Mouse (Mus musculus) neural tube, embryonic 11.5 days (tissue): ENCODE measurements around the gene Bves. TPM values are rescaled to one million over a fixed set of nuclear protein-coding genes. Genes with fewer than 3 reads are reported as not detected.

Experiments
- ATAC-seq: fragments of 200-750 bp; cut with Nextera tagmentation; 2 replicates; pipeline ENCODE4 v1.8.0; 2017; ENCODE audit warnings: moderate number of reproducible peaks, mild to moderate bottlenecking, moderate TSS enrichment, moderate library complexity; ENCODE audit not compliant: insufficient read depth, low FRiP score, low TSS enrichment
- DNase-seq: peaks from one replicate; pipeline ENCODE4 v3.0.0-alpha.2; 2015; ENCODE audit warnings: low spot score
- H3K27ac ChIP-seq: fragments of 300-500 bp; sonication (generic); 2 replicates; pipeline ENCODE4 v1.5.1; 2014; ENCODE audit warnings: low read depth, mild to moderate bottlenecking, low read length
- H3K27me3 ChIP-seq: fragments of 300-500 bp; sonication (generic); 2 replicates; pipeline ENCODE4 v1.6.1; 2014; ENCODE audit warnings: mild to moderate bottlenecking, low read length, mixed read lengths; ENCODE audit not compliant: control insufficient read depth, insufficient read depth
- H3K36me3 ChIP-seq: fragments of 300-500 bp; sonication (generic); 2 replicates; pipeline ENCODE4 v1.6.1; 2014; ENCODE audit warnings: mild to moderate bottlenecking, low read length, moderate library complexity, mixed read lengths; ENCODE audit not compliant: control insufficient read depth, insufficient read depth
- H3K4me1 ChIP-seq: fragments of 300-500 bp; sonication (generic); 2 replicates; pipeline ENCODE4 v1.6.1; 2014; ENCODE audit warnings: low read length, mixed read lengths; ENCODE audit not compliant: control insufficient read depth, insufficient read depth
- H3K4me2 ChIP-seq: fragments of 300-500 bp; sonication (generic); 2 replicates; pipeline ENCODE4 v1.6.1; 2014; ENCODE audit warnings: low read depth, mild to moderate bottlenecking, moderate library complexity
- H3K4me3 ChIP-seq: fragments of 300-500 bp; sonication (generic); 2 replicates; pipeline ENCODE4 v1.5.1; 2014; ENCODE audit warnings: low read depth, low read length
- H3K9ac ChIP-seq: fragments of 300-500 bp; sonication (generic); 2 replicates; pipeline ENCODE4 v1.6.1; 2014; ENCODE audit warnings: mild to moderate bottlenecking, low read length
- H3K9me3 ChIP-seq: fragments of 300-500 bp; sonication (generic); 2 replicates; pipeline ENCODE4 v1.6.1; 2016; ENCODE audit warnings: low read length; ENCODE audit not compliant: control insufficient read depth
- WGBS: fragments of 180-500 bp; shearing (Covaris S2); extraction: QIAGEN DNeasy Blood & Tissue Kit; methylation state at CpG from one replicate; pipeline ENCODE4 v1.1.7; 2014; 5-methylcytosine and 5-hydroxymethylcytosine counted together
- polyA plus RNA-seq: library from polyadenylated mRNA; unstranded; fragments of >200 nt; fragmentation: Nextera tagmentation; extraction: Ambion mirVana; gene quantifications from 2 replicates; pipeline ENCODE4 v1.2.1, GENCODE M21; 2014

Gene Bves
- polyA plus RNA-seq, 1 experiment from 2014 or later, result 3.1 TPM

DNA sequence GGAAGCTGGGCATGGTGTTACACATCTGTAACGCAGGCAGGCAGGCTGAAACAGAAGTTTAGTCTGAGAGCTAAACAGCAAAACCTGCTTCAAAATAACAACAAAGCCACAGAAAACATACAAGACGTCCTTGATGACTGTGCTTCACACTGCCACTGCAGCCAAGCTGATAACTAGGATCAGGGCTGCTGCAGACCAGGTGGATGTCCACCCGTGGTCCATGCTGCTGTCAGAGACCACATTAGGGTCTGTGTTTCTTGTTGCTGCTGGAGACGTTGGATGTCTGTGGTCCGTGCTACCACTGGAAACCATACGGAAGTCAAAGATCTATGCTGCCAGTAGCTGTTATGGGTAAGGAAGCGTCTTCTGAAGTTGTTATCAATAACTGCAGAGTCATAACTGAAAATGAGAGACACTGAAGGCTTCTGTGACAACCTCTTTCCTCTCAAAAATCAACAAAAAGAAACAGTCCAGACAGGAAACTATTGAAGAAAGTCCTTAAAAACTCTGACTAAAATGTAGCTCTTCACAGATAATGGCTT, 64.2 kb downstream of the Bves start:
- Histone ChIP-seq H3K4me2 (no peak overlapping the region), H3K36me3 (no peaks in the 10 kb centered on the region), H3K27ac (no peak overlapping the region), H3K9me3 (no peaks in the 10 kb centered on the region), H3K27me3 (no peaks in the 10 kb centered on the region), H3K9ac (no peak overlapping the region), H3K4me1 (no peaks in the 10 kb centered on the region), H3K4me3 (no peak overlapping the region)
- WGBS, result 64% methylated on average over 7 of the region's 7 CpGs
- DNase-seq (no peak), ATAC-seq (no peak)

DNA sequence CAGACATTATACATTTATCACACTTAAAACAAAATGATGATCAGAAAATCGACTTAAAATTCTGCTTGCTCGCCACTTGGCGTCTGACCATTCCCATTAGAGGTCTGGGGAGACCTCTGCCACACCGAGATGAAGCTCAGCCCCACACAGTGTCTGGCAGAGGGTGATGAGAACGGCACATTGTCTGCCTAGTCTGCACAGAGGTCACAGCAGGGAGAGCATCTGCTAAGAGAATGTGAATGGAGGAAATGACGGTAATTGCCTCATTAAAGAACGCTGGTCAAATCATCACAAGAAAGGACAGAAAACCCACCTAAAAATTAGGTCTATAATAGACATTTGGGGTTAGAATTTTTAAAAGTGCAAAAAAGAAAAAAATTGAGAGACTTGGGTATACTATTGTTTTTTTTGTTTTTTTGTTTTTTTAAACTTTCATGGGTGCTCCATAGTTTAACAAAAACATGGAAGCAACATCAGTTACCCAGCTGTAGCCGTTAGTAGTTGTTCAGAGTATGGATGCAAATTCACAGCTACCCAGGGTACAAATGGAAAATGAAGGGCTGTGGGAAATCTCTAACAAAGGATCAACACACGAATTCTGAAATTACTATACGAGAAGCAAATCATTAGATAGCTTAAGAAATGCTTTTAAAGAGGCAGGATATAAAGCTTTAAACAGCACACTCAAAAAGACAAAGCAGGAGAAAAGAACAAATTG, 75.2 kb downstream of the Bves start:
- Histone ChIP-seq H3K9ac (no peak overlapping the region), H3K4me2 (no peak overlapping the region), H3K27me3 (no peaks in the 10 kb centered on the region), H3K4me3 (no peak overlapping the region), H3K9me3 (no peaks in the 10 kb centered on the region), H3K36me3 (no peaks in the 10 kb centered on the region), H3K4me1 (no peaks in the 10 kb centered on the region), H3K27ac (no peak overlapping the region)
- 6% methylated on average over 10 of the region's 10 CpGs for WGBS
- ATAC-seq, result peak; percentile 91
- peak; percentile 57 for DNase-seq

DNA sequence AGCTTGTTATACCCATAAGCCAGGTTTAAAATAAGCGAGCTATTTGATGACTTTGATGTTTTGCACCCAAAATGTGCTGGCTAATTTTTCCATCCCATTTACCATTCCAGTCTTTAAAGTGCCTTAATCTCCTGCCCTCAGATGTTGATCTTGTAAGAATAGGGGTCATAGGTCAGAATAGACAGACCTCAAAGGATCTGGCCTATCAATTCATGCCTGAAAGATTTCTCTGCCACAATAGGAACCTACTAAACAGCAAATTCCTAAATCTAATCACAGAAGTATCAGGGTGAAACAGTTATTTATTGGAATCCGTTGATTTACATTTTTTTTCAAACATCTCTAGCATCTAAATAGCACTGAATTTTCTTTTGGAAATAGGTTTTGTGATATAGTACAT, 76.2 kb downstream of the Bves start:
- 12% methylated on average over 2 of the region's 2 CpGs for WGBS
- Histone ChIP-seq H3K4me3 (no peak overlapping the region), H3K27ac (no peak overlapping the region), H3K9ac (no peak overlapping the region), H3K4me2 (no peak overlapping the region), H3K27me3 (no peaks in the 10 kb centered on the region), H3K9me3 (no peaks in the 10 kb centered on the region), H3K36me3 (no peaks in the 10 kb centered on the region), H3K4me1 (no peaks in the 10 kb centered on the region)
- ATAC-seq (no peak), DNase-seq (no peak)

DNA sequence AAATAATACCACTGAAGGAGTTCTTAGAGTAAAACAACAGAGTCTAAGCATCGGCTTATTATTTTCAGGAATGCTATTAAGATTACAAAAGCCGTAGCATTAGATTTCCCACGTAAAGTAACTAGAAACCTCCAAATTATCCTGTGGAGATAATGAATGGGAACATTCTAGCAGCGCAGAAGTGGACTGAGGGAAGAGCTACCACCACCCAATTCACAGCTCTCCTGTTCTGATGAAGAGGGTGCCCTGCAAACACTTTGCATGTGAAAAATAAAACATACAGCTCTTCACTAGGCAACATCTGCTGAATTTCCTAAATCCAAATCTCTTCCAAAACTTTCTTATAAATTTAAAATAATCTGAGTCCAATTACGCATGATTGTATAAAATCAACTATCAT, 76.6 kb downstream of the Bves start:
- H3K36me3 ChIP-seq, result no peaks in the 10 kb centered on the region
- H3K9ac ChIP-seq, result no peak overlapping the region
- no peak for DNase-seq
- H3K4me2 ChIP-seq, result no peak overlapping the region
- H3K27me3 ChIP-seq, result no peaks in the 10 kb centered on the region
- ATAC-seq, result no peak
- H3K9me3 ChIP-seq, result no peaks in the 10 kb centered on the region
- 33% methylated on average over 5 of the region's 5 CpGs for WGBS
- H3K4me3 ChIP-seq, result no peak overlapping the region
- H3K27ac ChIP-seq, result no peak overlapping the region
- H3K4me1 ChIP-seq, result no peaks in the 10 kb centered on the region

Other genes with a start within 250 kb of the Bves start
- 0.69 and 1.1 TPM in 2 replicates for gene Popdc3, start 157.7 kb upstream of the Bves start, polyA plus RNA-seq
- gene Lin28b, start 150.6 kb downstream of the Bves start, polyA plus RNA-seq, result 14.7 and 15.5 TPM in 2 replicates
- 23.8 and 25.1 TPM in 2 replicates for gene Hace1, start 242.1 kb downstream of the Bves start, polyA plus RNA-seq